Mouse (Mus musculus) brain, adult 2 months (tissue): ENCODE data around the gene Etv6.
A peak's percentile ranks its signal among the peaks of the same experiment; 100 is the strongest.

Experiments used
- DNase-seq: peaks from one replicate; pipeline ENCODE4 v3.0.0; 2011; ENCODE audit warnings: low read depth, low spot score

The Etv6 gene

GRCm38 (mm10) chr6:134251364-134251763, 215.9 kb downstream of the Etv6 start:
- no peak for DNase-seq

GRCm38 (mm10) chr6:134252081-134252755, 216.7 kb downstream of the Etv6 start:
- peak; percentile 49 for DNase-seq

- DNase-seq: no peak
These were observed 220.9 kb downstream of the Etv6 start for GRCm38 (mm10) chr6:134256369-134256768.

GRCm38 (mm10) chr6:134259913-134260312, 224.4 kb downstream of the Etv6 start:
- DNase-seq: no peak

- DNase-seq: no peak
These were observed 226.4 kb downstream of the Etv6 start for GRCm38 (mm10) chr6:134261904-134262303.

GRCm38 (mm10) chr6:134262383-134262782, 226.9 kb downstream of the Etv6 start:
- DNase-seq: no peak

GRCm38 (mm10) chr6:134262911-134263607, 227.6 kb downstream of the Etv6 start:
- no peak for DNase-seq

- DNase-seq: no peak
These were observed 238.4 kb downstream of the Etv6 start for GRCm38 (mm10) chr6:134273884-134274283.

- DNase-seq: peak; percentile 45
These were observed 241.5 kb downstream of the Etv6 start for GRCm38 (mm10) chr6:134276954-134277353.

GRCm38 (mm10) chr6:134282095-134282494, 246.6 kb downstream of the Etv6 start:
- no peak for DNase-seq

GRCm38 (mm10) chr6:134291823-134292222, 256.3 kb downstream of the Etv6 start:
- no peak for DNase-seq

GRCm38 (mm10) chr6:134292404-134292803, 256.9 kb downstream of the Etv6 start:
- no peak for DNase-seq

- DNase-seq: no peak
These were observed 258.4 kb downstream of the Etv6 start for GRCm38 (mm10) chr6:134293615-134294508.

- DNase-seq: peak; percentile 14
These were observed 262.6 kb downstream of the Etv6 start for GRCm38 (mm10) chr6:134297884-134298619.

- DNase-seq: no peak
These were observed 266.5 kb downstream of the Etv6 start for GRCm38 (mm10) chr6:134301951-134302350.

GRCm38 (mm10) chr6:134311346-134311745, 275.8 kb downstream of the Etv6 start:
- no peak for DNase-seq

- DNase-seq: no peak
These were observed 277.1 kb downstream of the Etv6 start for GRCm38 (mm10) chr6:134312571-134312970.

GRCm38 (mm10) chr6:134317371-134317770, 281.9 kb downstream of the Etv6 start:
- peak; percentile 74 for DNase-seq
